Mouse (Mus musculus) erythroblast, embryonic 14.5 days (primary cell): ENCODE results near the gene Gkn1.

Experiments used
- GATA1 ChIP-seq: IDR thresholded peaks from 2 replicates; pipeline ENCODE4 v1.6.1; 2012; ENCODE audit warnings: low read length, inconsistent platforms, mixed read lengths
- TAL1 ChIP-seq: IDR thresholded peaks from 3 replicates; pipeline ENCODE4 v1.6.1; 2012; ENCODE audit warnings: low read length, inconsistent platforms, mixed read lengths

DNA sequence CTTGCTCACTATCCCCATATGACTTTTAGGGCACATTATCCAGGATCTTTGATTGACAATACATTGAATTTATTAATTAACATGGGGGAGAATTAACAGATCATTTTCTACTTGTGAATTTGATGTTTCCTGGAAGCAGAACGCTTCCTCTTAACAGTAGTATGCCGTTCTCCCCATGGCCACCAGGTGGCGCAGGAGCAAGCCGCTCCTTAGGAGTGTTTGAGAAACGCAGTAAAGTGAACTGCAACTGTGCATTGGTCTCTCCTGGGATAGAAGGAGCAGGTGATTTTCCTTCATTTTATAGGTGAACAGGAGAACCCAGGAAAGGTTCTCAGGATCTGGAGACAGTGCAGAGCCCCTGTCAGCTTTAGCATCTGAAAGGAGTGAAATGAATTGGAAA is 48.4 kb upstream of the Gkn1 start:
- TF ChIP-seq GATA1, result no peak
- TF ChIP-seq TAL1, result no peak
